Mouse (Mus musculus): ENCODE data around the gene F8a.

GRCm38 (mm10) chrX:73225365-73225764, 2.7 kb upstream of the F8a start:
- TF ChIP-seq POLR2A (IDR thresholded peaks at IDR 0.05; ENCODE audit: extremely low read depth, insufficient read depth, low read length) (no peak), CTCF (IDR thresholded peaks at IDR 0.05; ENCODE audit: low read depth, low read length) (no peak)
